Mouse (Mus musculus): ENCODE results near the gene Ghrhr. TPM values are rescaled to one million over a fixed set of nuclear protein-coding genes. Genes with fewer than 3 reads are reported as not detected.
A peak's percentile ranks its signal among the peaks of the same experiment; 100 is the strongest.

Ghrhr gene
- polyA plus RNA-seq, 1 experiment: not detected

- H3K27ac ChIP-seq (ENCODE audit: insufficient read depth, low read depth, low read length): no peak overlapping the region
- H3K4me3 ChIP-seq (ENCODE audit: insufficient read depth, low read depth, low read length): no peak overlapping the region
- 0 out of 2 replicates have a peak, but pooled peaks cover 5% of the 10 kb centered on the region for H3K4me1 ChIP-seq (ENCODE audit: control insufficient read depth, insufficient read depth, low read length)
- WGBS: 93% methylated on average over 4 of the region's 4 CpGs
- TF ChIP-seq POLR2A (IDR thresholded peaks at IDR 0.05; ENCODE audit: insufficient read depth, low read depth, low read length): no peak
- TF ChIP-seq CTCF (IDR thresholded peaks at IDR 0.05; ENCODE audit: insufficient read depth, low read depth, low read length): no peak
These were observed 5.9 kb downstream of the Ghrhr start for GRCm38 (mm10) chr6:55381966-55382365.

GRCm38 (mm10) chr6:55383897-55384296, 7.8 kb downstream of the Ghrhr start:
- no peak for TF ChIP-seq POLR2A (IDR thresholded peaks at IDR 0.05; ENCODE audit: insufficient read depth, low read depth, low read length)
- TF ChIP-seq CTCF (IDR thresholded peaks at IDR 0.05; ENCODE audit: insufficient read depth, low read depth, low read length): no peak
- WGBS: 30% methylated on average over 1 of the region's 1 CpGs
- no peak overlapping the region for H3K27ac ChIP-seq (ENCODE audit: insufficient read depth, low read depth, low read length)
- peaks cover 5% of the 10 kb centered on the region; the same call in 1 of the 2 replicates for H3K4me1 ChIP-seq (ENCODE audit: control insufficient read depth, insufficient read depth, low read length)
- H3K4me3 ChIP-seq (ENCODE audit: insufficient read depth, low read depth, low read length): no peak overlapping the region

- WGBS: 74% methylated on average over 5 of the region's 5 CpGs
- H3K4me3 ChIP-seq (ENCODE audit: insufficient read depth, low read depth, low read length): no peak overlapping the region
- H3K4me1 ChIP-seq (ENCODE audit: control insufficient read depth, insufficient read depth, low read length): peaks cover 5% of the 10 kb centered on the region; the same call in 1 of the 2 replicates
- TF ChIP-seq CTCF (IDR thresholded peaks at IDR 0.05; ENCODE audit: insufficient read depth, low read depth, low read length) (no peak), POLR2A (IDR thresholded peaks at IDR 0.05; ENCODE audit: insufficient read depth, low read depth, low read length) (no peak)
- H3K27ac ChIP-seq (ENCODE audit: insufficient read depth, low read depth, low read length): no peak overlapping the region
These were observed 8.4 kb downstream of the Ghrhr start for GRCm38 (mm10) chr6:55384356-55384951.

- 52% methylated on average over 12 of the region's 12 CpGs for WGBS
- Histone ChIP-seq H3K4me1 (ENCODE audit: control insufficient read depth, insufficient read depth, low read length) (peaks cover 5% of the 10 kb centered on the region; the same call in 1 of the 2 replicates), H3K4me3 (ENCODE audit: insufficient read depth, low read depth, low read length) (no peak overlapping the region), H3K27ac (ENCODE audit: insufficient read depth, low read depth, low read length) (no peak overlapping the region)
- TF ChIP-seq CTCF (IDR thresholded peaks at IDR 0.05; ENCODE audit: insufficient read depth, low read depth, low read length) (no peak), POLR2A (IDR thresholded peaks at IDR 0.05; ENCODE audit: insufficient read depth, low read depth, low read length) (no peak)
These were observed 12.6 kb downstream of the Ghrhr start for GRCm38 (mm10) chr6:55388546-55389169.

GRCm38 (mm10) chr6:55389321-55389720, 13.2 kb downstream of the Ghrhr start:
- 63% methylated on average over 5 of the region's 5 CpGs for WGBS
- Histone ChIP-seq H3K27ac (ENCODE audit: insufficient read depth, low read depth, low read length) (no peak overlapping the region), H3K4me1 (ENCODE audit: control insufficient read depth, insufficient read depth, low read length) (peaks cover 4% of the 10 kb centered on the region; the same call in 1 of the 2 replicates), H3K4me3 (ENCODE audit: insufficient read depth, low read depth, low read length) (no peak overlapping the region)
- TF ChIP-seq POLR2A (IDR thresholded peaks at IDR 0.05; ENCODE audit: insufficient read depth, low read depth, low read length) (no peak), CTCF (IDR thresholded peaks at IDR 0.05; ENCODE audit: insufficient read depth, low read depth, low read length) (no peak)

- TF ChIP-seq POLR2A (IDR thresholded peaks at IDR 0.05; ENCODE audit: insufficient read depth, low read depth, low read length) (no peak), CTCF (IDR thresholded peaks at IDR 0.05; ENCODE audit: insufficient read depth, low read depth, low read length) (no peak)
- WGBS: 22% methylated on average over 4 of the region's 4 CpGs
- Histone ChIP-seq H3K4me3 (ENCODE audit: insufficient read depth, low read depth, low read length) (no peak overlapping the region), H3K4me1 (ENCODE audit: control insufficient read depth, insufficient read depth, low read length) (peaks cover 25% of the 10 kb centered on the region), H3K27ac (ENCODE audit: insufficient read depth, low read depth, low read length) (no peak overlapping the region)
These were observed 15.7 kb downstream of the Ghrhr start for GRCm38 (mm10) chr6:55391814-55392213.

GRCm38 (mm10) chr6:55392453-55392852, 16.4 kb downstream of the Ghrhr start:
- TF ChIP-seq CTCF (IDR thresholded peaks at IDR 0.05; ENCODE audit: insufficient read depth, low read depth, low read length) (peak; percentile 30; the same call in 1 of the 2 replicates), POLR2A (IDR thresholded peaks at IDR 0.05; ENCODE audit: insufficient read depth, low read depth, low read length) (no peak)
- peaks cover 31% of the 10 kb centered on the region for H3K4me1 ChIP-seq (ENCODE audit: control insufficient read depth, insufficient read depth, low read length)
- H3K27ac ChIP-seq (ENCODE audit: insufficient read depth, low read depth, low read length): no peak overlapping the region
- no peak overlapping the region for H3K4me3 ChIP-seq (ENCODE audit: insufficient read depth, low read depth, low read length)
- WGBS: 14% methylated on average over 4 of the region's 4 CpGs

GRCm38 (mm10) chr6:55394854-55395253, 18.8 kb downstream of the Ghrhr start:
- 48% methylated on average over 10 of the region's 10 CpGs for WGBS
- TF ChIP-seq POLR2A (IDR thresholded peaks at IDR 0.05; ENCODE audit: insufficient read depth, low read depth, low read length) (no peak), CTCF (IDR thresholded peaks at IDR 0.05; ENCODE audit: insufficient read depth, low read depth, low read length) (no peak)
- H3K4me3 ChIP-seq (ENCODE audit: insufficient read depth, low read depth, low read length): no peak overlapping the region
- peak overlapping the region; percentile 35; the same call in 1 of the 2 replicates for H3K27ac ChIP-seq (ENCODE audit: insufficient read depth, low read depth, low read length)
- peaks cover 49% of the 10 kb centered on the region for H3K4me1 ChIP-seq (ENCODE audit: control insufficient read depth, insufficient read depth, low read length)

GRCm38 (mm10) chr6:55396176-55396575, 20.1 kb downstream of the Ghrhr start:
- TF ChIP-seq POLR2A (IDR thresholded peaks at IDR 0.05; ENCODE audit: insufficient read depth, low read depth, low read length) (no peak), CTCF (IDR thresholded peaks at IDR 0.05; ENCODE audit: insufficient read depth, low read depth, low read length) (no peak)
- WGBS: 18% methylated on average over 3 of the region's 3 CpGs
- peaks cover 56% of the 10 kb centered on the region for H3K4me1 ChIP-seq (ENCODE audit: control insufficient read depth, insufficient read depth, low read length)
- peak overlapping the region; percentile 95 for H3K27ac ChIP-seq (ENCODE audit: insufficient read depth, low read depth, low read length)
- H3K4me3 ChIP-seq (ENCODE audit: insufficient read depth, low read depth, low read length): no peak overlapping the region
